Mouse (Mus musculus) kidney, postnatal 0 days (tissue): Measurements from ENCODE around the gene Rassf2. TPM values are rescaled to one million over a fixed set of nuclear protein-coding genes. Genes with fewer than 3 reads are reported as not detected.

ENCODE experiments used
- ATAC-seq: fragments of 200-750 bp; cut with Nextera tagmentation; replicated peaks from 2 replicates; pipeline ENCODE4 v1.8.0; 2017; ENCODE audit warnings: low read depth, moderate number of reproducible peaks, moderate TSS enrichment, moderate library complexity; ENCODE audit not compliant: low FRiP score
- DNase-seq: peaks from one replicate; pipeline ENCODE4 v3.0.0-alpha.2; 2016; ENCODE audit warnings: low spot score
- H3K27ac ChIP-seq: fragments of 300-500 bp; sonication (generic); 2 replicates; pipeline ENCODE4 v1.5.1; 2014; ENCODE audit warnings: mild to moderate bottlenecking
- H3K27me3 ChIP-seq: fragments of 300-500 bp; sonication (generic); 2 replicates; pipeline ENCODE4 v1.6.1; 2014; ENCODE audit warnings: low read length, mixed read lengths; ENCODE audit not compliant: insufficient read depth
- H3K36me3 ChIP-seq: fragments of 300-500 bp; sonication (generic); 2 replicates; pipeline ENCODE4 v1.6.1; 2014; ENCODE audit warnings: low read length, mixed read lengths; ENCODE audit not compliant: insufficient read depth
- H3K4me1 ChIP-seq: fragments of 300-500 bp; sonication (generic); replicated peaks from 2 replicates; pipeline ENCODE4 v1.6.1; 2014; ENCODE audit warnings: antibody characterized with exemption, low read length, mixed read lengths; ENCODE audit not compliant: insufficient read depth
- H3K4me2 ChIP-seq: fragments of 300-500 bp; sonication (generic); 2 replicates; pipeline ENCODE4 v1.6.1; 2014; ENCODE audit warnings: mild to moderate bottlenecking, low read length, moderate library complexity, mixed read lengths
- H3K4me3 ChIP-seq: fragments of 300-500 bp; sonication (generic); replicated peaks from 2 replicates; pipeline ENCODE4 v1.5.1; 2014; ENCODE audit warnings: low read depth, low read length
- H3K9ac ChIP-seq: fragments of 300-500 bp; sonication (generic); 2 replicates; pipeline ENCODE4 v1.6.1; 2014; ENCODE audit warnings: low read depth, low read length
- H3K9me3 ChIP-seq: fragments of 300-500 bp; sonication (generic); replicated peaks from 2 replicates; pipeline ENCODE4 v1.6.1; 2016; ENCODE audit warnings: low read length, inconsistent platforms, mixed read lengths
- CTCF ChIP-seq: IDR thresholded peaks from 2 replicates; pipeline ENCODE4 v1.5.1; 2016; ENCODE audit warnings: antibody characterized with exemption, low read depth, mild to moderate bottlenecking, moderate library complexity
- WGBS: fragments of 180-500 bp; shearing (Covaris S2); extraction: QIAGEN DNeasy Blood & Tissue Kit; methylation state at CpG from one replicate; pipeline ENCODE4 v1.1.7; 2014; 5-methylcytosine and 5-hydroxymethylcytosine counted together
- polyA plus RNA-seq: library from polyadenylated mRNA; unstranded; fragments of >200 nt; fragmentation: Nextera tagmentation; extraction: Ambion mirVana; gene quantifications from 2 replicates; pipeline ENCODE4 v1.2.1, GENCODE M21; 2015

The Rassf2 gene
- polyA plus RNA-seq, 1 experiment from 2014 or later, result 3.0 TPM

GRCm38 (mm10) chr2:132048143-132048772 lies 18.2 kb upstream of the Rassf2 start:
- WGBS, result 79% methylated on average over 11 of the region's 11 CpGs
- no peak overlapping the region for H3K9ac ChIP-seq
- H3K27ac ChIP-seq, result no peak overlapping the region
- no peak overlapping the region for H3K4me2 ChIP-seq
- no peak overlapping the region for H3K4me3 ChIP-seq
- ATAC-seq (no peak), DNase-seq (no peak)
- H3K36me3 ChIP-seq, result 0 out of 2 replicates have a peak, but pooled peaks cover 3% of the 10 kb centered on the region
- no peaks in the 10 kb centered on the region for H3K4me1 ChIP-seq
- TF ChIP-seq CTCF, result no peak
- no peaks in the 10 kb centered on the region for H3K27me3 ChIP-seq
- H3K9me3 ChIP-seq, result no peaks in the 10 kb centered on the region

- DNase-seq (no peak), ATAC-seq (no peak)
- TF ChIP-seq CTCF, result no peak
- Histone ChIP-seq H3K27ac (no peak overlapping the region), H3K9ac (no peak overlapping the region), H3K9me3 (no peaks in the 10 kb centered on the region), H3K27me3 (no peaks in the 10 kb centered on the region), H3K4me3 (no peak overlapping the region), H3K4me2 (no peak overlapping the region), H3K36me3 (no peaks in the 10 kb centered on the region), H3K4me1 (no peaks in the 10 kb centered on the region)
- 80% methylated on average over 4 of the region's 4 CpGs for WGBS
These were observed 17.3 kb upstream of the Rassf2 start for GRCm38 (mm10) chr2:132047364-132047763.

GRCm38 (mm10) chr2:132046659-132047058 lies 16.6 kb upstream of the Rassf2 start:
- Histone ChIP-seq H3K9me3 (no peaks in the 10 kb centered on the region), H3K9ac (no peak overlapping the region), H3K4me3 (no peak overlapping the region), H3K4me2 (no peak overlapping the region), H3K36me3 (no peaks in the 10 kb centered on the region), H3K27me3 (no peaks in the 10 kb centered on the region), H3K4me1 (no peaks in the 10 kb centered on the region), H3K27ac (no peak overlapping the region)
- 80% methylated on average over 4 of the region's 4 CpGs for WGBS
- no peak for TF ChIP-seq CTCF
- DNase-seq (no peak), ATAC-seq (no peak)

- no peaks in the 10 kb centered on the region for H3K27me3 ChIP-seq
- no peaks in the 10 kb centered on the region for H3K36me3 ChIP-seq
- no peaks in the 10 kb centered on the region for H3K9me3 ChIP-seq
- DNase-seq (no peak), ATAC-seq (no peak)
- WGBS, result 82% methylated on average over 15 of the region's 15 CpGs
- no peak overlapping the region for H3K27ac ChIP-seq
- H3K4me1 ChIP-seq, result no peaks in the 10 kb centered on the region
- H3K9ac ChIP-seq, result no peak overlapping the region
- H3K4me2 ChIP-seq, result no peak overlapping the region
- no peak overlapping the region for H3K4me3 ChIP-seq
- no peak for TF ChIP-seq CTCF
These were observed 14.5 kb upstream of the Rassf2 start for GRCm38 (mm10) chr2:132044320-132045274.

- WGBS, result 20% methylated on average over 13 of the region's 13 CpGs
- no peaks in the 10 kb centered on the region for H3K4me1 ChIP-seq
- H3K9me3 ChIP-seq, result no peaks in the 10 kb centered on the region
- H3K9ac ChIP-seq, result no peak overlapping the region
- no peaks in the 10 kb centered on the region for H3K36me3 ChIP-seq
- no peak for TF ChIP-seq CTCF
- peak; percentile 74 for DNase-seq
- H3K4me2 ChIP-seq, result 0 out of 2 replicates have a peak overlapping the region, but pooled peaks have one; percentile 17
- H3K27ac ChIP-seq, result no peak overlapping the region
- peak; percentile 65; the same call in 1 of the 2 replicates for ATAC-seq
- H3K4me3 ChIP-seq, result no peak overlapping the region
- no peaks in the 10 kb centered on the region for H3K27me3 ChIP-seq
These were observed 13.1 kb upstream of the Rassf2 start for GRCm38 (mm10) chr2:132043101-132043621.

GRCm38 (mm10) chr2:132039894-132040293 lies 9.8 kb upstream of the Rassf2 start:
- ATAC-seq, result no peak
- Histone ChIP-seq H3K27ac (no peak overlapping the region), H3K36me3 (no peaks in the 10 kb centered on the region), H3K4me2 (no peak overlapping the region), H3K4me1 (no peaks in the 10 kb centered on the region), H3K9ac (no peak overlapping the region), H3K4me3 (no peak overlapping the region), H3K27me3 (no peaks in the 10 kb centered on the region), H3K9me3 (no peaks in the 10 kb centered on the region)
- no peak for TF ChIP-seq CTCF
- 49% methylated on average over 7 of the region's 7 CpGs for WGBS
- DNase-seq, result no peak
